Mouse (Mus musculus) small intestine, adult 2 months (tissue): Measurements from ENCODE around the gene Ttc28. TPM values are rescaled to one million over a fixed set of nuclear protein-coding genes. Genes with fewer than 3 reads are reported as not detected.

Experiments used
- H3K27ac ChIP-seq: fragments of 200-500 bp; 2 replicates; pipeline ENCODE4 v1.5.1; 2012; ENCODE audit warnings: low read depth, low read length, control low read depth, inconsistent platforms; ENCODE audit not compliant: insufficient read depth
- H3K27me3 ChIP-seq: fragments of 200-500 bp; 2 replicates; pipeline ENCODE4 v1.6.1; 2012; ENCODE audit warnings: mild to moderate bottlenecking, moderate library complexity, low read length, inconsistent platforms; ENCODE audit not compliant: control insufficient read depth, insufficient read depth
- H3K36me3 ChIP-seq: fragments of 200-500 bp; 2 replicates; pipeline ENCODE4 v1.6.1; 2012; ENCODE audit warnings: mild to moderate bottlenecking, low read length, control low read depth, inconsistent platforms; ENCODE audit not compliant: control insufficient read depth, insufficient read depth
- H3K4me1 ChIP-seq: fragments of 200-500 bp; 2 replicates; pipeline ENCODE4 v1.6.1; 2012; ENCODE audit warnings: low read length, inconsistent platforms, mixed read lengths; ENCODE audit not compliant: control insufficient read depth, insufficient read depth, insufficient read length
- H3K4me3 ChIP-seq: fragments of 200-500 bp; 2 replicates; pipeline ENCODE4 v1.5.1; 2012; ENCODE audit warnings: low read depth, mild to moderate bottlenecking, control low read depth, inconsistent platforms, low read length, moderate library complexity
- CTCF ChIP-seq: fragments of 200-500 bp; IDR thresholded peaks from 2 replicates; pipeline ENCODE4 v1.5.1; 2012; ENCODE audit warnings: low read depth, mild to moderate bottlenecking, control low read depth, inconsistent platforms, low read length, moderate library complexity, mixed read lengths; ENCODE audit not compliant: insufficient replicate concordance, insufficient read length; ENCODE audit errors: extremely low read depth
- POLR2A ChIP-seq: fragments of 200-500 bp; IDR thresholded peaks from 2 replicates; pipeline ENCODE4 v1.6.1; 2012; ENCODE audit warnings: low read depth, mild to moderate bottlenecking, control low read depth, inconsistent platforms, low read length, moderate library complexity
- WGBS: fragments of 180-500 bp; shearing (Covaris S2); methylation state at CpG from one replicate; pipeline ENCODE4 v1.1.7; 2018; 5-methylcytosine and 5-hydroxymethylcytosine counted together
- polyA plus RNA-seq: library from polyadenylated mRNA; depleted of rRNA; stranded (reverse); fragments of >200 nt; gene quantifications from 2 replicates; pipeline ENCODE4 v1.2.3, GENCODE M21; 2012

Gene Ttc28
- polyA plus RNA-seq, 1 experiment: 3.2 TPM

DNA sequence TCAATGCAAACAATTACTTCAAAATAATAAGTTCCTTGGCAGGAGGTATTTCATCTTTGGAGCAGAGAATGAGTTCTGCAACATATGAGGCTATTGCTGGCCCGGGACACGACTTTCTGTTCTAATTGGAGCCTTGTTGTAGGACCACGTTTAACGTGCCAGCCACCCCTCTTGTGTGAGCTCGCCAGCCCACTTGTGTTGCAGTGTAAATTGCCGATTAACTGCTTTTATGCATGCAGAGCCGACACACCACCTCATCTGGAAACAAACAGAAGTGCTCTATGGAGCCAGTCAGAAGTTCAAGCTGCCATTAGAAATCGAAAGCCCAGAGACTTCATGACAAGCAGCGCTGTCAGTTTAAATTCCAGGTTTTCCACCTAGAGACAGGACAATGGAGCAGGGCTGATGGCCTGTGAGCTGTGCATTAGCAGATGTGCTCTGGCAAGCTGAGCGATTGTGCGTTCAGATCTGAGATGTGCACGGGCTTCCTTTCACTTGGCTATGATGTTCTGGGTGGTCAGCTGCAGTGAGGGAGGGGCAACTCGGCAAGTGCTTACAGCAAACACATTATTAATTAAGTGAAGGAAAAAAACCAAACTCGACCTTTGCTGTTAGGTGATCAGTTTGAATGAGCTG is 167.4 kb downstream of the Ttc28 start:
- Histone ChIP-seq H3K27ac (no peak overlapping the region), H3K4me3 (peak overlapping the region; percentile 15; the same call in 1 of the 2 replicates), H3K36me3 (no peaks in the 10 kb centered on the region), H3K27me3 (no peaks in the 10 kb centered on the region), H3K4me1 (no peaks in the 10 kb centered on the region; the same call in 1 of the 2 replicates)
- WGBS: 55% methylated on average over 14 of the region's 14 CpGs
- TF ChIP-seq CTCF: no peak
- no peak for TF ChIP-seq POLR2A

DNA sequence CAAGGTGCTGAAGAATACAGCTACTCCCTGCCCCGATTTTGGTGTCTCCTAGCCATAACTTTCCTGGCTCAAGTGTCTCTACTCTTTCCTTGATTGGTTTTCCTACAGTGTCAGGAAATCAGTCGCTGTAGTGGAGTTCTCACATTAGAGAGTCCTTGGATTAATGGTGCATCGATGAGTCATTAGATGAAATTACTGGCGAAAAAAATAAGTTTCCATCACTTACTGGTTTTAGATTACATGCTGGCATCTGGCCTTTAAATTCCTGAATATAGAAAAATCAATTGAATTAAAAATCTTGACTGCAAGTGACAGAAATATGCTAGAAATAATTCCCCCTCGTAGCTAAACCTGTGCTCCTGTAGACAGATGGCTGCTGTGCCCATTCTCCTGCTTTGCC is 168.4 kb downstream of the Ttc28 start:
- Histone ChIP-seq H3K4me1 (no peaks in the 10 kb centered on the region; the same call in 1 of the 2 replicates), H3K4me3 (no peak overlapping the region), H3K27me3 (no peaks in the 10 kb centered on the region), H3K36me3 (no peaks in the 10 kb centered on the region), H3K27ac (no peak overlapping the region)
- TF ChIP-seq CTCF (no peak), POLR2A (no peak)
- WGBS: 75% methylated on average over 5 of the region's 5 CpGs

DNA sequence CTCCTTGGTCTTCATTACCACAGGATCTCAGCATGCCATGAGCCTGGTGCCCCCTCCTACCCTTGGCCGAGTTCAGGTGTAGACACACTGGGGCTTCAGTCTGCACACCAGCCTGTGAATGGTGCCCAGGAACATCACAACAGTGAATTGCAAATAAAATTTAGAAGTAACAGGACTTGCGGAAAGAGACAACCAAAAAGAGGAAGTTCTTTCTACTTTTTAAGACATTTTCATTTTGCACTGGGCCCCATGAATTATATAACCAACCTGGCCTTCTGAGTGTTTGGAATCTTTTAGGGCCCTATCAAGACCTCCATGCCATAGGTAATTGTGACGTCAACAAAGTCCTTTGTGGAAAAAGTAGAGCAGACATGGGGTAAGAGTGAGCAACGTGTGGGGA is 170.0 kb downstream of the Ttc28 start:
- Histone ChIP-seq H3K4me3 (no peak overlapping the region), H3K27ac (no peak overlapping the region; the same call in 1 of the 2 replicates), H3K4me1 (no peaks in the 10 kb centered on the region; the same call in 1 of the 2 replicates), H3K27me3 (no peaks in the 10 kb centered on the region), H3K36me3 (no peaks in the 10 kb centered on the region)
- 75% methylated on average over 4 of the region's 4 CpGs for WGBS
- TF ChIP-seq CTCF: no peak
- no peak for TF ChIP-seq POLR2A

DNA sequence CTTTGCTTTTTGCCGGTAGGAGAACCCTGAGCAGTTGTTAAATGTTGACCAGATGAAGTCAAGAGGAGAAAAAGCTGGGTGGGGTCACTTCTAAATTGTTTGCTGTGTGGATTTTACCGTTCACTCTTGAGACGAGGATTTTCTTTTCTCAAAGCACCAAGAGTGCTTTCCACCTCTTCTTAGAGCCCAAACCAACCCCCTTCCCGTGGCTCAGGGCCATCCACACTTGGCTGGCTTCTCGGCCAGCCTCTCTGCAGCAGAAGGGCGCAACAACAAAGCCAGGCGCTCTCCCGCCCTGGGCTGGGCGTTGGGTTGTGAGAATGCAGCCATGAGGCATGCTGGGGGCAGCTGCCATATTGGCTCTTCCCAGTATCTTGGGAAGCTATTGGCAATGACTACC is 170.5 kb downstream of the Ttc28 start:
- no peak for TF ChIP-seq POLR2A
- TF ChIP-seq CTCF: no peak
- no peaks in the 10 kb centered on the region for H3K27me3 ChIP-seq
- no peak overlapping the region for H3K4me3 ChIP-seq
- no peak overlapping the region for H3K27ac ChIP-seq
- H3K4me1 ChIP-seq: no peaks in the 10 kb centered on the region; the same call in 1 of the 2 replicates
- no peaks in the 10 kb centered on the region for H3K36me3 ChIP-seq
- 68% methylated on average over 9 of the region's 9 CpGs for WGBS

DNA sequence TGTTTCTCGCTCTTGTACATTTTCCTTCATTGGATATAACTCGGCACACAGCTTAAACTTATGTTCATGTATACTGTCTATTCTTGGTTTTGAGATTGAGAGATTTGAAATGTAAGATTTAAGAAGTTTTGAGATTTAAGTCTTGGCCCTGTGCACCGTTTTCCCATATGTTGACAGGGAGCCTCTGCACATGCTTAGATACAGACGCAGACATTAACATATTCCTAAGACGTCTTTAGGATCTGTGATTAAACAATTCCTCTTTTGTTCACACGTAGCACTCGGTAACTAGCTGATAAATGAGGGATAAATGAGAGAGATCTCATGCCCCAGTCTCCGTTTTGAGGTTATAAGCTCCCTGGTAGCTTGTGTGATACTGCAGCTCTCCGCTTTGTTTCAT is 174.8 kb downstream of the Ttc28 start:
- no peak overlapping the region for H3K4me3 ChIP-seq
- no peak overlapping the region for H3K27ac ChIP-seq
- H3K36me3 ChIP-seq: no peaks in the 10 kb centered on the region
- TF ChIP-seq CTCF (no peak), POLR2A (no peak)
- H3K4me1 ChIP-seq: peaks cover 7% of the 10 kb centered on the region
- H3K27me3 ChIP-seq: no peaks in the 10 kb centered on the region
- WGBS: 73% methylated on average over 9 of the region's 9 CpGs

DNA sequence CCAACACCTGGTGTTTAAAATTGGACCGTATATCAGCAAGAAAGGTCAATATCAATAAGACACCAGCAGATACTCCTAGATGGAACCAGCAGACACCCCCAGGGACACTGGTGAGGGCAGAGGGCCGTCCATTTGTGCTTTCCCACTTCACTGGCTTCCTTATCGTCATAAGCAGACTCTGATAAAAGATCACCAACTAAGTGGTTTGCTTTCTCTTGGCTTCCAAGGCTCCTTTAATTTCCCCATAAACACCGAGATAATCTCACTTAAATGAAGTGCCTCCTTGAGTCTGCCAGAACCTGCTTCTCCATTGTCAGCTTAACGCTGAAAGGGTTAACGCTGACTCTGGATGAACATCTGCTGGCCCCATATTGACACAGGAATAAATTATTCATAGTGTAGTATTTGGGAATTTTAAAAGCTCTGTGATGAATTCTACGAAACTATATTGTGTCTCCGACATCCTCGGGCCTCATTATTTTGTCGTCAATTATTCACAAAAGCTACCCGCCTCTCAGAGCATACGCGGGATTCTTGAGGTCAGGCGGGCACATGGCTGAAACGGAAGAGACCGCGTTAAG is 175.3 kb downstream of the Ttc28 start:
- Histone ChIP-seq H3K4me1 (peaks cover 7% of the 10 kb centered on the region), H3K4me3 (no peak overlapping the region), H3K27ac (no peak overlapping the region), H3K27me3 (no peaks in the 10 kb centered on the region), H3K36me3 (no peaks in the 10 kb centered on the region)
- 44% methylated on average over 17 of the region's 17 CpGs for WGBS
- no peak for TF ChIP-seq CTCF
- TF ChIP-seq POLR2A: no peak

DNA sequence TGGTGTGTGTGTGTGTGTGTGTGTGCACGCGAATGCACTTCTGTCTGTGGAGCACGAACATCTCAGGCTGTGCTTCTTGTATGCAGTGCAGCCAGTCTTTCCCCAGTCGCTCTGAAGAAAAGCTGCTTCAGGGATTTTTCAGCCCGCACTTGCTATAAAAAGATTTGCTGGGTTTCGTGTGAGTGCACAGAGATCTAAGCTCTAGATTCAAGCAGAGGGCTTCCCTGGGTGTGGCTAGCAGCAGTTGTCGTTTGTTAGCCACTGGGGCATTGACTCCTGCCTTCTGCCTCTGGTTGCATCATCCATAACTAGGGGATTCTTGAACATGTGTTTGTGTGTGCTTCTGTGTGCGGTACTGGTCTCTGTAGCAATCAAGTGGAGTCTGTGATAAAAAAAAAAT is 175.9 kb downstream of the Ttc28 start:
- Histone ChIP-seq H3K4me1 (peaks cover 7% of the 10 kb centered on the region; the same call in 1 of the 2 replicates), H3K27me3 (no peaks in the 10 kb centered on the region), H3K36me3 (no peaks in the 10 kb centered on the region), H3K27ac (no peak overlapping the region), H3K4me3 (no peak overlapping the region)
- TF ChIP-seq POLR2A (no peak), CTCF (no peak)
- 54% methylated on average over 8 of the region's 8 CpGs for WGBS

DNA sequence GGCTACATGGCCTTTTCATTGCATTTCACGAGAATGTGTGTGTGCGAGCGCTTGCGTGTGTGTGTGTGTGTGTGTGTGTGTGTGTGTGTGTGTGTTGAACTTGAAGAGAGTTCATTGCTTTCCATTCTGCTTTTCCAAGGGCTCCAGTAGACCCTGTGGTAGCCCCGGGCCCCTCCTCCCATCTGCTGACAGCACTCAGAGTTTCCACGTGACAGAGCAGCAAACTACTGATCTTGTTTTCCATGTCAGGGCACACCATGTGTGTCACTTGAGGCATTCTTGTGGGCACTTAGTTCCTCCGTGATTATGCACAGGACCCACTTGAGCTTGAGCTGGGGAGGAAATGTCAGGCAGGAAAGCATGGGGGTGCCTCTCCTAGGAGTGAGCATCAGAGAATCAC is 177.5 kb downstream of the Ttc28 start:
- Histone ChIP-seq H3K4me1 (peaks cover 7% of the 10 kb centered on the region; the same call in 1 of the 2 replicates), H3K27me3 (no peaks in the 10 kb centered on the region), H3K4me3 (no peak overlapping the region), H3K27ac (no peak overlapping the region), H3K36me3 (no peaks in the 10 kb centered on the region)
- WGBS: 81% methylated on average over 7 of the region's 7 CpGs
- TF ChIP-seq CTCF (no peak), POLR2A (no peak)
